Mouse (Mus musculus): ENCODE data around the gene Spaca6. TPM values are rescaled to one million over a fixed set of nuclear protein-coding genes. Genes with fewer than 3 reads are reported as not detected.

Gene Spaca6
- total RNA-seq, 2 experiments from 2014 or later, result 79.2 to 100 TPM

Small RNA genes within 50 kb of the gene (microRNA-seq; reads per million reads assigned to microRNA genes)
- gene Gm25927 (0 reads per million in 2 experiments), gene Mir125a (5,132 to 11,625 reads per million in 2 experiments), gene Mir99b (6,766 to 23,802 reads per million in 2 experiments), gene Mirlet7e (0 reads per million in 2 experiments)

Other genes with a start within 250 kb of the Spaca6 start
- gene Lnpep, start 202.1 kb upstream of the Spaca6 start, total RNA-seq (2021), result 10 to 100 TPM; 78.6 to 79.6 TPM
- not detected for gene Vmn2r90, start 123.4 kb upstream of the Spaca6 start, total RNA-seq (2021)
- gene Has1, start 28.0 kb downstream of the Spaca6 start, total RNA-seq (2021), result under 1 TPM; 0.20 to 0.34 TPM
- not detected for gene Fpr1, start 56.8 kb downstream of the Spaca6 start, total RNA-seq (2021)
- gene Fpr2, start 60.7 kb downstream of the Spaca6 start, total RNA-seq (2021), result under 1 TPM in 1 of 2 experiments, not detected in 1; 0.57 TPM
- not detected for gene Fpr3, start 60.7 kb downstream of the Spaca6 start, total RNA-seq (2021)
- gene Fpr-rs4, start 194.6 kb downstream of the Spaca6 start, total RNA-seq (2021), result not detected
- gene Vmn2r124, start 222.3 kb downstream of the Spaca6 start, total RNA-seq (2021), result under 1 TPM; 0.11 TPM

Data from layer of hippocampus, postnatal 10 days (tissue).